Mouse (Mus musculus) liver, adult 2 months (tissue): ENCODE data around the gene Ppil2. TPM values are rescaled to one million over a fixed set of nuclear protein-coding genes. Genes with fewer than 3 reads are reported as not detected.

ENCODE experiments used
- DNase-seq: peaks from one replicate; pipeline ENCODE4 v3.0.0-alpha.2; 2011; ENCODE audit warnings: low read depth, low spot score; ENCODE audit errors: extremely low read depth
- H3K27ac ChIP-seq: fragments of 200-500 bp; replicated peaks from 2 replicates; pipeline ENCODE4 v1.5.1; 2012; ENCODE audit warnings: low read depth, mild to moderate bottlenecking, control low read depth, inconsistent platforms, low read length; ENCODE audit not compliant: insufficient read depth
- H3K27me3 ChIP-seq: fragments of 200-500 bp; 2 replicates; pipeline ENCODE4 v1.6.1; 2012; ENCODE audit warnings: mild to moderate bottlenecking, moderate library complexity, low read length, inconsistent platforms; ENCODE audit not compliant: control insufficient read depth, insufficient read depth
- H3K36me3 ChIP-seq: fragments of 200-500 bp; 2 replicates; pipeline ENCODE4 v1.6.1; 2012; ENCODE audit warnings: low read length, inconsistent platforms; ENCODE audit not compliant: control insufficient read depth, insufficient read depth
- H3K4me1 ChIP-seq: fragments of 200-500 bp; 2 replicates; pipeline ENCODE4 v1.6.1; 2011; ENCODE audit warnings: low read length; ENCODE audit not compliant: control insufficient read depth, insufficient read depth
- H3K4me3 ChIP-seq: fragments of 200-500 bp; 2 replicates; pipeline ENCODE4 v1.5.1; 2011; ENCODE audit warnings: low read depth, mild to moderate bottlenecking, control low read depth, low read length, moderate library complexity; ENCODE audit not compliant: insufficient read depth
- H3K79me2 ChIP-seq: fragments of 200-500 bp; 2 replicates; pipeline ENCODE4 v1.6.1; 2012; ENCODE audit warnings: inconsistent platforms, mild to moderate bottlenecking, low read length, moderate library complexity; ENCODE audit not compliant: control insufficient read depth, insufficient read depth
- H3K9ac ChIP-seq: fragments of 200-500 bp; 2 replicates; pipeline ENCODE4 v1.6.1; 2012; ENCODE audit warnings: low read depth, mild to moderate bottlenecking, control low read depth, inconsistent platforms, low read length
- CTCF ChIP-seq: fragments of 200-500 bp; IDR thresholded peaks from 2 replicates; pipeline ENCODE4 v1.5.1; 2011; ENCODE audit warnings: low read depth, low read length, control low read depth
- POLR2A ChIP-seq: fragments of 200-500 bp; IDR thresholded peaks from 2 replicates; pipeline ENCODE4 v1.6.1; 2011; ENCODE audit warnings: low read length, control low read depth; ENCODE audit not compliant: insufficient read depth; ENCODE audit errors: extremely low read depth
- whole genome bisulfite sequencing: fragments of 180-500 bp; shearing (Covaris S2); methylation state at CpG from one replicate; pipeline ENCODE4 v1.1.7; 2018; 5-methylcytosine and 5-hydroxymethylcytosine counted together
- polyA plus RNA-seq: library from polyadenylated mRNA; depleted of rRNA; stranded (reverse); fragments of >200 nt; gene quantifications from 2 replicates; pipeline ENCODE4 v1.2.3, GENCODE M21; 2012
- total RNA-seq: library from RNA; depleted of rRNA; stranded (reverse); fragments of >200 nt; gene quantifications from 2 replicates; pipeline ENCODE4 v1.2.3, GENCODE M21; 2014

Ppil2 gene
- total and polyA plus RNA-seq, 2 experiments = 48.4 to 49.7 TPM

DNA sequence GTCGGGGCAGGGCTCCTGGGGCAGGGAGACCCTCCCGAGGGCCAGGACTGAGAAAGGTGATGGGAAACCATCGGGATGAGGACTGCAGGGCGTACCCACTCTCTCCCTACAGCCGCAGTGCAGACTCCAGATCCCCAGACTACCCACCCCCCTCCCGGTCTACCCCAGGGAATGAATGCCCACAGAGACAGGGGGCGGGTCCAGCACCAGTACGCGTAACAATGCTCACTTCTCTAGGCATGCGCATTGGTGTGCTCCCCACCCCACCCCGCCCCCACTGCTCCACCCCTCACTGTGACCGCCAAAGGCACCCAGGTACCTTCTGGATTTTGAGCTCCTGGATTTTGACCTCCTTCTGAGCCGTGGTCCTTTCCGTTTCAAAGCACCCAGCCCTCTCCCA is 10.5 kb upstream of the Ppil2 start:
- DNase-seq = no peak
- no peaks in the 10 kb centered on the region for H3K27me3 ChIP-seq
- WGBS = 78% methylated on average over 14 of the region's 14 CpGs
- H3K79me2 ChIP-seq = no peaks in the 10 kb centered on the region
- H3K9ac ChIP-seq = no peak overlapping the region
- no peaks in the 10 kb centered on the region for H3K36me3 ChIP-seq
- no peak overlapping the region for H3K27ac ChIP-seq
- no peak for TF ChIP-seq CTCF
- no peak for TF ChIP-seq POLR2A
- 0 out of 2 replicates have a peak, but pooled peaks cover 2% of the 10 kb centered on the region for H3K4me1 ChIP-seq
- H3K4me3 ChIP-seq = no peak overlapping the region

DNA sequence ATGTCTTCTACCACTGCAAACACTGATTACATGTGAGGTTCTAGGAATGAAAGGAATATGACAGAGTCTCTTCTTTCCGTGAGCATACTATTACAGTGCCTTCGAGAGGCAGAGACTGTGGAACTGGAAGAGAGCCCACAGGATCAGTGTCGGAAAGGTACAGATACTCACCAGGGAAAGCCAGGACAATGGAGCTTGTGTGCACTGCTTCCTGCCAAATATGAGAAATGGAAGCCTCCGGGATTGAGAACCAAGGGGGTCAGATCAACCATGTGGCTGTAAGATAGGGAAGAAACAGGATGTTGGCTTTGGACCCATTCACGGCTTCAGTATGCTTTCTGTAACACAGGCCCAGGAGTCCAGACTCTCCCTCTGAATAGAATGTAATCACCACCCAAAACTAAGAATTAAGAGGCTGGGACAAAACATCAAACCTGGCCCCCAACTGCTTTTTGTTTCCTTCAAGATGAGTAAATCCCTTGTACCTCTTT is 6.3 kb upstream of the Ppil2 start:
- Histone ChIP-seq H3K27ac (no peak overlapping the region), H3K36me3 (no peaks in the 10 kb centered on the region), H3K4me1 (no peaks in the 10 kb centered on the region), H3K79me2 (no peaks in the 10 kb centered on the region), H3K4me3 (no peak overlapping the region), H3K27me3 (no peaks in the 10 kb centered on the region), H3K9ac (no peak overlapping the region)
- DNase-seq = no peak
- 71% methylated on average over 5 of the region's 5 CpGs for WGBS
- TF ChIP-seq CTCF (no peak), POLR2A (no peak)

DNA sequence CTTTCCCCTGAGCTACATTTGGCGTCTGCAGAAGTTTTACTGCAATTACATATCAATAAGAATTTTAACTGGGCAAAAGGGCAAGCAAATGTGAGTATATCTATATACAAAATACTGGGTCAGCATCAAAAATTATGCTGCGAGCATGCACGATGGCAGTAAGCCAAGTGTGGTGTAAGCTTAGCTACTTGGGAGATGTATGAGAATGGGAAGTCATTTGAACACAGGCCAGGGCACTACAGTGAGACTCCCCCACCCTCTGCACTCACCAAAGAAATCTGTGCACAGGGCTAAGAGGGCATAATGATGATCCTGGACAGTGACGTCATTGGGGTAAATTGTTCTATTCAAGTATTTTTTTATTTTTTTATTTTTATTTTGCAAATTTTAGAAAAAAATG is 6.5 kb downstream of the Ppil2 start:
- Histone ChIP-seq H3K79me2 (0 out of 2 replicates have a peak, but pooled peaks cover 2% of the 10 kb centered on the region), H3K9ac (no peak overlapping the region), H3K4me3 (no peak overlapping the region), H3K4me1 (no peaks in the 10 kb centered on the region), H3K27ac (no peak overlapping the region), H3K36me3 (peaks cover 12% of the 10 kb centered on the region), H3K27me3 (no peaks in the 10 kb centered on the region)
- TF ChIP-seq POLR2A = no peak
- no peak for TF ChIP-seq CTCF
- no peak for DNase-seq
- WGBS = 77% methylated on average over 4 of the region's 4 CpGs

DNA sequence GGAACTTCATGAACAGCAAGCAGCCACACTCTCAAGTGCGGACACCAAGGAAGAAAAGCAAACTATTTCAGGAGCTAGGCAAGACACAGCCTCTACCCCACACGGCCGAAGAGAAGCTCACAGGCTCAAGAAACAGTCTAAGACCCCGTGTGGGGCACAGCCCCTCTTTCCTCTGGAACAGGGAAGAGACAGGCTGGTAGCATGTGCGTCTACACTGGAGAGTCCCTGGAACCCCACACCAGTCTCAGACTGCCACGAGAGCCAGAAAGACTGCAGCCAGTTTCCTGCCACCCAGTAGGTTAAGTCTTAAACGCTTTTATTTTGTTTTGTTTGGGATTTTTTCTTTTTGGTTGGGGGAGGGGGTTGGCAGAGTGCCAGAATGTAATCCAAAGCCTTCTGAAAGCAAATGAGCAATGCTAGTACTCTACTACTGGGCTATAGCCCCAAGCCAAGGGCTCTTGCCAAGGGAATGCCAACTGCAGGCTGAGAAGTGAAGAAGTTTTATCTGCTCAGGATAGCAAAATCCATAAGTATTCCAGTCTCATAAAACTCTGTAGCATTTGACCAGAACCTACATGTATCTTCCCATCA is 8.3 kb downstream of the Ppil2 start:
- peaks cover 14% of the 10 kb centered on the region for H3K36me3 ChIP-seq
- no peak overlapping the region for H3K4me3 ChIP-seq
- TF ChIP-seq POLR2A = no peak
- TF ChIP-seq CTCF = no peak
- no peak overlapping the region for H3K27ac ChIP-seq
- no peak for DNase-seq
- no peak overlapping the region for H3K9ac ChIP-seq
- no peaks in the 10 kb centered on the region for H3K4me1 ChIP-seq
- 83% methylated on average over 7 of the region's 7 CpGs for WGBS
- no peaks in the 10 kb centered on the region for H3K79me2 ChIP-seq
- H3K27me3 ChIP-seq = no peaks in the 10 kb centered on the region

DNA sequence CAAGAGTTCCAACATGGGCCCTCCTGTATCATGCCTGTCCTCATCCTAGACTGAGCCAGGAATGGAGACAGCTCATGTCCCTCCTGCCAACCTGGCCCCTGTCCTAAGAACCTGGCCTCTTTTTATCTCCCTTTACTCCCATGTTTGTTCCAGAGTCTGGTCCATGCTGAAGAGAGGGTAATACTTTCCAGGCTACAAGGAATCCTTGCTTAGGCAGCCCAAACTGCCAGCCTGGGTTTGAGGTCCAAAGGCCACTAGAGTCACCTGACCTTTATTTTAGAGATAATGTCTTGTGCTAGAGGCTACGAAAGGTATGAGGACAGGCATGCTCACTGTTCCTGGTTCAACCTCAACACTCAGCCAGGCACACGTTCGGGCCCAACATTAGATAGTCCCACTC is 14.1 kb downstream of the Ppil2 start:
- Histone ChIP-seq H3K27ac (no peak overlapping the region), H3K27me3 (no peaks in the 10 kb centered on the region), H3K4me3 (no peak overlapping the region), H3K4me1 (no peaks in the 10 kb centered on the region), H3K79me2 (no peaks in the 10 kb centered on the region), H3K36me3 (peaks cover 23% of the 10 kb centered on the region), H3K9ac (no peak overlapping the region)
- DNase-seq = peak; percentile 49
- TF ChIP-seq POLR2A = no peak
- no peak for TF ChIP-seq CTCF
- WGBS = 65% methylated on average over 3 of the region's 3 CpGs

DNA sequence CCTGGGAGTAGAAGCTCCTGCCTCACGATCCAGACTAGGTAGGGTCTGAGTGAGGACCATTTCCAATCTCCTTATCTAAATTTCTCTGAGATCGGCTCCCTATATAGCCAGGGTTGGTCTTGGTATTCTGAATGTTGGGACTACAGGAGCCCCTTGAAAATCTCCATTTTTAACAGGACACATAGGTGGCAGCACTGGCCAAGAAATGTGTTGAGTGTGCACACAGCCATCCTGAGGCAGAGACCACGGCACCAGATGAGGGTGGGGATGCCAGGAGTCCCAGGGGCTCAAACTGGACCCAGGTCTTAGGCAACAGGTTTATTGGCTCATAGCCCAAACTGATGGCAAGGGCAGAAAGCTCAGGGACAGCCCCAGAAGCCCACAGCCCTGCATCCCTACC is 22.7 kb downstream of the Ppil2 start:
- Histone ChIP-seq H3K79me2 (no peaks in the 10 kb centered on the region), H3K4me3 (no peak overlapping the region), H3K4me1 (no peaks in the 10 kb centered on the region), H3K36me3 (peaks cover 32% of the 10 kb centered on the region), H3K27me3 (no peaks in the 10 kb centered on the region), H3K27ac (no peak overlapping the region), H3K9ac (no peak overlapping the region)
- 84% methylated on average over 3 of the region's 3 CpGs for WGBS
- TF ChIP-seq POLR2A = no peak
- TF ChIP-seq CTCF = no peak
- no peak for DNase-seq
